Mouse (Mus musculus) urinary bladder, adult 18-20 months (tissue): ENCODE measurements around the gene Gcn1l1.
A peak's percentile ranks its signal among the peaks of the same experiment; 100 is the strongest.

Source experiments
- DNase-seq, 2 experiments: peaks; one replicate each; pipeline ENCODE4 v3.0.0; 2022; ENCODE audit warnings: low spot score in 2 of 2, mixed read lengths in 2 of 2

Gcn1l1 gene

GRCm38 (mm10) chr5:115611566-115611965, 46.5 kb downstream of the Gcn1l1 start:
- DNase-seq: no peak

GRCm38 (mm10) chr5:115613332-115613731, 48.3 kb downstream of the Gcn1l1 start:
- no peak for DNase-seq

- no peak for DNase-seq
These were observed 49.9 kb downstream of the Gcn1l1 start for GRCm38 (mm10) chr5:115614948-115615347.

- DNase-seq: no peak
These were observed 54.6 kb downstream of the Gcn1l1 start for GRCm38 (mm10) chr5:115619690-115620089.

- no peak for DNase-seq
These were observed 57.6 kb downstream of the Gcn1l1 start for GRCm38 (mm10) chr5:115622686-115623085.

GRCm38 (mm10) chr5:115623694-115624440, 58.8 kb downstream of the Gcn1l1 start:
- no peak for DNase-seq

- DNase-seq: no peak
These were observed 61.3 kb downstream of the Gcn1l1 start for GRCm38 (mm10) chr5:115626237-115626886.

- no peak for DNase-seq
These were observed 63.0 kb downstream of the Gcn1l1 start for GRCm38 (mm10) chr5:115628083-115628482.

GRCm38 (mm10) chr5:115629672-115630071, 64.6 kb downstream of the Gcn1l1 start:
- no peak for DNase-seq

GRCm38 (mm10) chr5:115630291-115630690, 65.2 kb downstream of the Gcn1l1 start:
- no peak for DNase-seq

GRCm38 (mm10) chr5:115631505-115632357, 66.7 kb downstream of the Gcn1l1 start, which contains the start of gene Rab35:
Gene Rab35 (plus strand): TSS chr5:115631908.
- DNase-seq: peak; percentile 87 to 93

GRCm38 (mm10) chr5:115632358-115632714, 67.3 kb downstream of the Gcn1l1 start:
- DNase-seq: peak in 1 of 2 experiments; percentile 27

GRCm38 (mm10) chr5:115633060-115633459, 68.0 kb downstream of the Gcn1l1 start:
- no peak for DNase-seq

- no peak for DNase-seq
These were observed 69.0 kb downstream of the Gcn1l1 start for GRCm38 (mm10) chr5:115634046-115634445.

GRCm38 (mm10) chr5:115635536-115635935, 70.5 kb downstream of the Gcn1l1 start:
- no peak for DNase-seq

GRCm38 (mm10) chr5:115644192-115644591, 79.1 kb downstream of the Gcn1l1 start:
- no peak for DNase-seq

- DNase-seq: no peak
These were observed 83.8 kb downstream of the Gcn1l1 start for GRCm38 (mm10) chr5:115648876-115649275.

GRCm38 (mm10) chr5:115649699-115650098, 84.6 kb downstream of the Gcn1l1 start:
- no peak for DNase-seq

- no peak for DNase-seq
These were observed 85.8 kb downstream of the Gcn1l1 start for GRCm38 (mm10) chr5:115650885-115651284.

- no peak for DNase-seq
These were observed 86.8 kb downstream of the Gcn1l1 start for GRCm38 (mm10) chr5:115651821-115652220.

GRCm38 (mm10) chr5:115652681-115653575, 87.9 kb downstream of the Gcn1l1 start:
- DNase-seq: peak; percentile 99 to 100
